Mouse (Mus musculus) ES-Bruce4 (cell line): ENCODE data around the gene Med24.

Source experiments
- CTCF ChIP-seq: IDR thresholded peaks from one replicate; pipeline ENCODE4 v1.8.1; 2011; ENCODE audit warnings: low read depth, low read length
- EP300 ChIP-seq: IDR thresholded peaks from 2 replicates; pipeline ENCODE4 v1.6.1; 2011; ENCODE audit warnings: low read depth, low read length; ENCODE audit not compliant: insufficient read depth
- POLR2A ChIP-seq: IDR thresholded peaks from one replicate; pipeline ENCODE4 v1.8.1; 2011; ENCODE audit warnings: low read length; ENCODE audit not compliant: insufficient read depth

GRCm38 (mm10) chr11:98738428-98738911 lies 9.2 kb upstream of the Med24 start:
- TF ChIP-seq CTCF (no peak), EP300 (no peak), POLR2A (no peak)
